Mouse (Mus musculus) ES-E14 (cell line): ENCODE measurements around the gene Cpz. TPM values are rescaled to one million over a fixed set of nuclear protein-coding genes. Genes with fewer than 3 reads are reported as not detected.
A peak's percentile ranks its signal among the peaks of the same experiment; 100 is the strongest.

Experiments used
- DNase-seq: peaks from one replicate; pipeline ENCODE4 v3.0.0-alpha.2; 2013; ENCODE audit warnings: low read depth, low spot score
- H3K27ac ChIP-seq: 2 replicates; pipeline ENCODE4 v1.5.1; 2012; ENCODE audit warnings: low read depth, mild to moderate bottlenecking, low read length, moderate library complexity, mixed read lengths; ENCODE audit not compliant: poor library complexity, insufficient read depth, severe bottlenecking
- H3K36me3 ChIP-seq: 2 replicates; pipeline ENCODE4 v1.6.1; 2012; ENCODE audit warnings: mild to moderate bottlenecking, low read length, moderate library complexity, mixed read lengths; ENCODE audit not compliant: control insufficient read depth, poor library complexity, insufficient read depth, severe bottlenecking
- H3K4me1 ChIP-seq, 2 experiments: fragments of 150-350 bp in 1 of 2; sonication (generic) in 1 of 2; 2 replicates each; pipeline ENCODE4 v1.6.1; 2012; ENCODE audit warnings: low read length in 2 of 2, mild to moderate bottlenecking in 1 of 2, mixed read lengths in 1 of 2; ENCODE audit not compliant: control insufficient read depth in 2 of 2, insufficient read depth in 2 of 2, poor library complexity in 1 of 2
- H3K4me3 ChIP-seq, 2 experiments: fragments of 150-350 bp in 1 of 2; sonication (generic) in 1 of 2; 2 replicates each; pipeline ENCODE4 v1.5.1; 2012; ENCODE audit warnings: low read length in 2 of 2, low read depth in 1 of 2, mild to moderate bottlenecking in 1 of 2, mixed read lengths in 1 of 2; ENCODE audit not compliant: insufficient read depth in 1 of 2, poor library complexity in 1 of 2, severe bottlenecking in 1 of 2
- H3K9ac ChIP-seq: 2 replicates; pipeline ENCODE4 v1.6.1; 2012; ENCODE audit warnings: low read depth, mild to moderate bottlenecking, low read length, mixed read lengths; ENCODE audit not compliant: poor library complexity, insufficient read depth, severe bottlenecking
- H3K9me3 ChIP-seq: fragments of 150-350 bp; sonication (generic); 2 replicates; pipeline ENCODE4 v1.6.1; 2012; ENCODE audit warnings: low read depth, mild to moderate bottlenecking, low read length; ENCODE audit not compliant: control insufficient read depth, insufficient read depth
- CHD2 ChIP-seq: IDR thresholded peaks from 2 replicates; pipeline ENCODE4 v1.6.1; 2014; ENCODE audit warnings: mild to moderate bottlenecking, low read depth, low read length, inconsistent platforms
- HCFC1 ChIP-seq: IDR thresholded peaks from 2 replicates; pipeline ENCODE4 v1.6.1; 2012; ENCODE audit warnings: low read length, inconsistent platforms, borderline replicate concordance; ENCODE audit not compliant: insufficient read depth
- MAFK ChIP-seq: IDR thresholded peaks from 2 replicates; pipeline ENCODE4 v1.6.1; 2014; ENCODE audit warnings: mild to moderate bottlenecking, low read depth, low read length, inconsistent platforms; ENCODE audit not compliant: insufficient read depth
- ZC3H11A ChIP-seq: IDR thresholded peaks from 2 replicates; pipeline ENCODE4 v1.6.1; 2012; ENCODE audit warnings: low read depth, mild to moderate bottlenecking, inconsistent platforms, low read length, borderline replicate concordance
- ZNF384 ChIP-seq: IDR thresholded peaks from 2 replicates; pipeline ENCODE4 v1.6.1; 2012; ENCODE audit warnings: low read depth, low read length, inconsistent platforms
- in situ Hi-C, 2 experiments: fragments of 600-800 bp; cut with MboI; formaldehyde crosslinking; loops; one replicate each; pipeline ENCODE4 v1.15.1; 2025; ENCODE audit warnings: low sequenced_read_pairs in 2 of 2, inconsistent platforms in 1 of 2; ENCODE audit not compliant: unreplicated experiment in 2 of 2
- total RNA-seq: library from RNA; depleted of rRNA; stranded (reverse); fragments of 300-350 nt; gene quantifications from 2 replicates; pipeline ENCODE4 v1.2.3, GENCODE M21; 2012

The Cpz gene
- total RNA-seq, 1 experiment: 4.3 TPM

- no peaks in the 10 kb centered on the region for H3K36me3 ChIP-seq
- H3K9me3 ChIP-seq: no peaks in the 10 kb centered on the region
- in situ Hi-C loops: no loop called here
- no peak overlapping the region for H3K27ac ChIP-seq
- no peak overlapping the region for H3K4me3 ChIP-seq
- TF ChIP-seq CHD2 (no peak), ZC3H11A (peak; percentile 14; the same call in 1 of the 2 replicates), ZNF384 (no peak), MAFK (no peak)
- no peaks in the 10 kb centered on the region for H3K4me1 ChIP-seq
- DNase-seq: no peak
- H3K9ac ChIP-seq: no peak overlapping the region
Observed at GRCm38 (mm10) chr5:35536271-35536670, 10.8 kb upstream of the Cpz start.

GRCm38 (mm10) chr5:35531586-35531985, 6.1 kb upstream of the Cpz start:
- H3K4me3 ChIP-seq: no peak overlapping the region
- no peak for TF ChIP-seq ZC3H11A
- TF ChIP-seq CHD2: no peak
- peaks cover 0 to 6% of the 10 kb centered on the region in 2 experiments; a peak in 1 of 4 replicates for H3K4me1 ChIP-seq

GRCm38 (mm10) chr5:35530442-35530841, 4.9 kb upstream of the Cpz start:
- Histone ChIP-seq H3K36me3 (no peaks in the 10 kb centered on the region), H3K27ac (no peak overlapping the region), H3K4me1 (peaks cover 0 to 13% of the 10 kb centered on the region in 2 experiments; a peak in 2 of 4 replicates), H3K9me3 (no peaks in the 10 kb centered on the region), H3K4me3 (no peak overlapping the region), H3K9ac (no peak overlapping the region)
- in situ Hi-C loops: no loop called here
- TF ChIP-seq ZNF384 (no peak), ZC3H11A (peak; percentile 20; the same call in 1 of the 2 replicates), MAFK (no peak), HCFC1 (no peak)
- DNase-seq: peak; percentile 66

More at GRCm38 (mm10) chr5:35531586-35531985, 6.1 kb upstream of the Cpz start:
- Histone ChIP-seq H3K9ac (no peak overlapping the region), H3K9me3 (no peaks in the 10 kb centered on the region), H3K36me3 (no peaks in the 10 kb centered on the region), H3K27ac (no peak overlapping the region)
- peak; percentile 54 for DNase-seq
- in situ Hi-C loops: no loop called here

- no peak for DNase-seq
- Histone ChIP-seq H3K4me3 (no peak overlapping the region; a peak in 1 of 4 replicates), H3K27ac (no peak overlapping the region), H3K4me1 (peaks cover 0 to 15% of the 10 kb centered on the region in 2 experiments; a peak in 2 of 4 replicates), H3K9ac (no peak overlapping the region), H3K36me3 (no peaks in the 10 kb centered on the region), H3K9me3 (no peaks in the 10 kb centered on the region)
- in situ Hi-C loops: no loop called here
- TF ChIP-seq CHD2: no peak
Observed at GRCm38 (mm10) chr5:35524381-35524780, 1.1 kb downstream of the Cpz start.

- H3K4me3 ChIP-seq: no peak overlapping the region
- DNase-seq: no peak
- no peaks in the 10 kb centered on the region for H3K9me3 ChIP-seq
- H3K27ac ChIP-seq: no peak overlapping the region
- H3K9ac ChIP-seq: no peak overlapping the region
- peaks cover 0 to 15% of the 10 kb centered on the region in 2 experiments; a peak in 2 of 4 replicates for H3K4me1 ChIP-seq
- in situ Hi-C loops: no loop called here
- TF ChIP-seq ZNF384 (no peak), CHD2 (no peak), MAFK (no peak), HCFC1 (no peak), ZC3H11A (peak; percentile 36; the same call in 1 of the 2 replicates)
- no peaks in the 10 kb centered on the region for H3K36me3 ChIP-seq
Observed at GRCm38 (mm10) chr5:35523735-35524134, 1.8 kb downstream of the Cpz start.
